Mouse (Mus musculus) MEL (cell line): Measurements from ENCODE around the gene Spi1.

Source experiments
- BHLHE40 ChIP-seq: IDR thresholded peaks from 2 replicates; pipeline ENCODE4 v1.6.1; 2012; ENCODE audit warnings: low read depth, mild to moderate bottlenecking, inconsistent platforms, low read length, improper control_type of control experiment, borderline replicate concordance
- CHD2 ChIP-seq: IDR thresholded peaks from 2 replicates; pipeline ENCODE4 v1.6.1; 2011; ENCODE audit warnings: low read length, improper control_type of control experiment
- CTCF ChIP-seq, 3 experiments: IDR thresholded peaks in 2 of 3; conservative IDR thresholded peaks in 1 of 3; 2 replicates each; pipeline ENCODE4 v1.5.1; 2011 to 2012; ENCODE audit warnings: low read length in 3 of 3, low read depth in 2 of 3, mild to moderate bottlenecking in 2 of 3, improper control_type of control experiment in 1 of 3, inconsistent platforms in 1 of 3, mixed read lengths in 1 of 3, moderate library complexity in 1 of 3; ENCODE audit not compliant: control insufficient read depth in 1 of 3, insufficient read depth in 1 of 3, poor library complexity in 1 of 3, severe bottlenecking in 1 of 3
- EP300 ChIP-seq, 2 experiments: IDR thresholded peaks; 2 replicates each; pipeline ENCODE4 v1.6.1; 2011; ENCODE audit warnings: improper control_type of control experiment in 2 of 2, low read length in 2 of 2, low read depth in 1 of 2, mild to moderate bottlenecking in 1 of 2
- GATA1 ChIP-seq: IDR thresholded peaks from 2 replicates; pipeline ENCODE4 v1.6.1; 2011; ENCODE audit warnings: low read depth, low read length, improper control_type of control experiment
- HCFC1 ChIP-seq: IDR thresholded peaks from 2 replicates; pipeline ENCODE4 v1.6.1; 2012; ENCODE audit warnings: low read depth, mild to moderate bottlenecking, inconsistent platforms, low read length, improper control_type of control experiment, moderate library complexity
- POLR2A ChIP-seq, 2 experiments: IDR thresholded peaks; 2 replicates each; pipeline ENCODE4 v1.6.1; 2011 to 2012; ENCODE audit warnings: low read length in 2 of 2, mild to moderate bottlenecking in 2 of 2, control low read depth in 1 of 2, improper control_type of control experiment in 1 of 2, low read depth in 1 of 2, moderate library complexity in 1 of 2; ENCODE audit not compliant: control insufficient read depth in 1 of 2, insufficient read depth in 1 of 2, poor library complexity in 1 of 2
- TBP ChIP-seq: IDR thresholded peaks from 2 replicates; pipeline ENCODE4 v1.8.0; 2011; ENCODE audit warnings: low read depth, low read length, improper control_type of control experiment
- ZC3H11A ChIP-seq: IDR thresholded peaks from 2 replicates; pipeline ENCODE4 v1.6.1; 2012; ENCODE audit warnings: low read depth, mild to moderate bottlenecking, inconsistent platforms, low read length, improper control_type of control experiment

GRCm38 (mm10) chr2:91101124-91101740 is 19.0 kb downstream of the Spi1 start:
- TF ChIP-seq CTCF (IDR thresholded peaks at IDR 0.05 in 2 of 3, conservative IDR thresholded peaks at IDR 0.05 in 1 of 3; ENCODE audit: control insufficient read depth in 1 of 3, insufficient read depth in 1 of 3, low read depth in 2 of 3, low read length in 3 of 3, poor library complexity in 1 of 3, severe bottlenecking in 1 of 3) (peak; percentile 89 to 98 (median 96)), HCFC1 (peak; percentile 44; the same call in 1 of the 2 replicates), ZC3H11A (peak; percentile 94), GATA1 (peak; percentile 64), TBP (0 out of 2 replicates have a peak, but pooled peaks have one; percentile 23), EP300 (IDR thresholded peaks at IDR 0.05; ENCODE audit: low read depth in 1 of 2, low read length in 2 of 2) (peak in 1 of 2 experiments; percentile 20; a peak in 1 of 4 replicates), CHD2 (no peak), POLR2A (IDR thresholded peaks at IDR 0.05; ENCODE audit: control insufficient read depth in 1 of 2, insufficient read depth in 1 of 2, low read depth in 1 of 2, low read length in 2 of 2, poor library complexity in 1 of 2) (peak in 1 of 2 experiments; percentile 43; a peak in 1 of 4 replicates), BHLHE40 (no peak)
